Comparison of ENCODE assay signal across 9 mouse cellular contexts in genomic region chr10:60290026-60290738, GRCm38 (mm10). TPM values are rescaled to one million over a fixed set of nuclear protein-coding genes. Genes with fewer than 3 reads are reported as not detected.
DNase-seq lines count a peak whose midpoint lies in the region; ATAC-seq lines count a peak whose summit lies in the region.
"Had no signal": no experiment of that assay in that cellular context is flagged by ENCODE, and none has a peak within 500 bp of the region (broad histone marks: within the 10 kb centered on the region; RNA-seq: fewer than 3 reads in every experiment).

No protein-coding gene starts in this region.

- H3K9ac ChIP-seq in heart, embryonic 12.5 days, result peak overlapping the region; percentile 13; the same call in 1 of the 2 replicates
- H3K9ac ChIP-seq: hindbrain, embryonic 13.5 days had no signal

- H3K27me3 ChIP-seq in heart, embryonic 12.5 days (replicated peaks), result no peaks in the 10 kb centered on the region
- H3K27me3 ChIP-seq in splenic B cell, adult 2 months (ENCODE audit: control insufficient read depth, insufficient read depth, low read length, poor library complexity, severe bottlenecking), result no peaks in the 10 kb centered on the region
- H3K27me3 ChIP-seq: hindbrain, embryonic 13.5 days had no signal

- H3K4me1 ChIP-seq in heart, embryonic 12.5 days (replicated peaks), result peaks cover 57% of the 10 kb centered on the region

- H3K4me3 ChIP-seq in heart, embryonic 12.5 days, result no peak overlapping the region
- H3K4me3 ChIP-seq: hindbrain, embryonic 13.5 days had no signal

- 27% methylated on average over 7 of the region's 7 CpGs for WGBS in heart, embryonic 12.5 days

- peak overlapping the region; percentile 32 for H3K4me2 ChIP-seq in heart, embryonic 12.5 days
- H3K4me2 ChIP-seq: hindbrain, embryonic 13.5 days had no signal

- peaks cover 34% of the 10 kb centered on the region for H3K36me3 ChIP-seq in heart, embryonic 12.5 days
- peaks cover 12% of the 10 kb centered on the region for H3K36me3 ChIP-seq in splenic B cell, adult 2 months (ENCODE audit: control insufficient read depth, insufficient read depth, low read length, poor library complexity, severe bottlenecking)

- H3K9me3 ChIP-seq in heart, embryonic 12.5 days (replicated peaks), result no peaks in the 10 kb centered on the region
- H3K9me3 ChIP-seq: hindbrain, embryonic 13.5 days had no signal

- 0 out of 2 replicates have a peak, but pooled peaks have one; percentile 17 for ATAC-seq in heart, embryonic 12.5 days (ENCODE audit: insufficient number of reproducible peaks, low FRiP score)

- H3K27ac ChIP-seq in heart, embryonic 12.5 days (ENCODE audit: poor library complexity, severe bottlenecking), result peak overlapping the region; percentile 41
- H3K27ac ChIP-seq: hindbrain, embryonic 13.5 days had no signal

- no peak for DNase-seq in heart, adult 11 months
- DNase-seq in spleen, adult 18-20 months, result peak; percentile 43 to 46
- no peak for DNase-seq in spleen, postnatal 10 days (ENCODE audit: low spot score in 2 of 2)
- DNase-seq in induced T-regulatory cell, adult 2 months (ENCODE audit: low read depth), result peak; percentile 28
- DNase-seq in splenic B cell, adult 2 months (ENCODE audit: low read depth, low spot score), result peak; percentile 67
- DNase-seq in cerebellum, adult 11-12 months, result no peak
- no peak for DNase-seq in adrenal gland, postnatal 25 days

RNA-seq across cellular contexts. Expression of gene Psap, which starts 12.8 kb away (rescaled TPM):
- 95.6 and 100.0 TPM in 2 replicates for polyA plus RNA-seq in heart, embryonic 12.5 days (2016; fragmentation: Nextera tagmentation; extraction: Ambion mirVana)
- 910 and 984 TPM in 2 replicates for total RNA-seq in adrenal gland, postnatal 25 days (2021)

RNA-seq across cellular contexts. Expression of gene Vsir, which starts 56.5 kb away (rescaled TPM):
- polyA plus RNA-seq in heart, embryonic 12.5 days (2016; fragmentation: Nextera tagmentation; extraction: Ambion mirVana), result 1.8 TPM in 2 replicates
- 6.3 and 11.3 TPM in 2 replicates for total RNA-seq in adrenal gland, postnatal 25 days (2021)

Comparison
In these comparisons a context has a peak if more than half of its experiments do, and no peak if none do; other contexts are left out.
1. DNase-seq: peak in spleen, adult 18-20 months (2 of 2), induced T-regulatory cell, adult 2 months (single experiment) and splenic B cell, adult 2 months (single experiment); none in heart, adult 11 months (single experiment), spleen, postnatal 10 days (0 of 2), cerebellum, adult 11-12 months (single experiment) and adrenal gland, postnatal 25 days (single experiment).